Mouse (Mus musculus): Measurements from ENCODE around the gene Ksr1. TPM values are rescaled to one million over a fixed set of nuclear protein-coding genes. Genes with fewer than 3 reads are reported as not detected.

Gene Ksr1
- total RNA-seq, 2 experiments from 2014 or later = 67.8 to 77.2 TPM

DNA sequence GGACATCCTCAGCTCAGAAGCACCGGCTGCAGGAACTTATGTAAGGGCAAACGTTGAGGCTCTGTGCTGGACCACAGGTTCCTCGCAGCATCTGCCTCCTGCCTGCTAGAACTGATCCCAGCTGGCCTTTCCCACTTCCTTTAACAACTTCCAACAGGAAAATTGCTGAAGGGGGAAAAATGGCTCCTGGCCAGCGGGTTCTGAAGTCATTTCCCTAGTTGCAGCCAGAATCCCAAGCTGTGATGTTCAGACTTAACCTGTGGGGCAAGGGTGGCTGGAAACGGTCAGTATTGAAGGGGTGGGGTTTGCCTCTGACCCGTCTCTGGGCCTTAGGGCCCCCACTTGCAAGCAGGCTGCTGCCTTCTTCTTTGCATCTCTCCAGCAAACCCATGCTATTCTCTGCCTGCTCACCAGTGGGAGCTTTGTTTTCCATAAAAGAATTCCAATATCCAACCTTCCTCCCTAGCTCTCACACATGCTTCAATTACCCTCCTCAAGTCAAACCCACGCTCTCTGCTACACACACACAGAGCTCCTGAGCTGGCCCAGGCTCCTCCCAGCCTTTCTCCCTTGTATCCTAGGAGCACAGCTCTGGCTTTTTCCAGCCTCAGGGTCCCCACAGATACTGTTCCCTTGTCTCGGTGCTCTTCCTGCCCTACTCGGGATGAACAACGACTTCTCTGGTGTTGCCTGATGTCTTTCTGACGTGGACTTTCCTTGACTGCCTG is 80.6 kb downstream of the Ksr1 start:
- DNase-seq = peak; percentile 74

DNA sequence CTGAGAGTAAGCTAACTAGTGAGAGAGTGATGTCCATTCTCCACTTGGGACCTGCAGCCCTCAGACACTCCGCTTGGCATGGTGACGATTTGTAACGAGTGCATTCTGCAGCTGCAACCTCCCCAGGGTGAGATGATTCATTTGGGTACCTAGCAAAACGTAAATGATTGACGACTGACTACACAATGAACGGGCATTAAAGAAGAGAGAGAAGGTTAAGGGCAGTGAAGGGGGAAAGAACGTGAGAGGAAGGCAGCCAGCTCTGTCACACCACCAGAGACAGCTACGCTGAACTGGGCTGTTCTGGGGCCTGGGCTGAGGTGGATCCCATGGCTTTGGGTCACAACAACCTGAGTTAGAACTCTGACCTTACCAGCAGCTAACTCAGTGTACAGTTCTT is 81.9 kb downstream of the Ksr1 start:
- no peak for DNase-seq

GRCm38 (mm10) chr11:79063616-79064015 is 82.6 kb downstream of the Ksr1 start:
- no peak for DNase-seq

GRCm38 (mm10) chr11:79062897-79063296 is 83.3 kb downstream of the Ksr1 start:
- no peak for DNase-seq

- no peak for DNase-seq
These were observed 84.4 kb downstream of the Ksr1 start for GRCm38 (mm10) chr11:79061839-79062238.

- peak; percentile 73 for DNase-seq
These were observed 86.4 kb downstream of the Ksr1 start for GRCm38 (mm10) chr11:79059850-79060249.

DNA sequence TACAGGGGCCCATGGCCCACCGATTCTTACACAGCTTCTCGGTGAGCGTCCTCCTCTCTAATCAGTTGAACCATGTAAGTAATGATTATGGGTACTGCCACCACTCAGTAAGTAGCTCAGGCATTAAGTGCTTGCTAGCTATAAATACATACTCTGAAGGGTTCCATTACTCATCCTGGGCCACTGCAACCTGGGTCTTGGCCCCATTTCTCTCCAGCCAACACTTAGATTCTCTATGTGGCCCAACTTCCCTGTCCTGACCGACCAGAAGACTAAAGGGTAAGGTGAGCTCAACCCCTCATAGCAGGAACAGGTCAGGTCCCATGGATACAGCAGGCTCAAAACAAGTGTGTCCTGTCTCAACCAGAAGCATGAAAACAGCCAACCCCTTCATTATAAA is 87.1 kb downstream of the Ksr1 start:
- no peak for DNase-seq

GRCm38 (mm10) chr11:79058610-79059009 is 87.6 kb downstream of the Ksr1 start:
- DNase-seq = no peak

DNA sequence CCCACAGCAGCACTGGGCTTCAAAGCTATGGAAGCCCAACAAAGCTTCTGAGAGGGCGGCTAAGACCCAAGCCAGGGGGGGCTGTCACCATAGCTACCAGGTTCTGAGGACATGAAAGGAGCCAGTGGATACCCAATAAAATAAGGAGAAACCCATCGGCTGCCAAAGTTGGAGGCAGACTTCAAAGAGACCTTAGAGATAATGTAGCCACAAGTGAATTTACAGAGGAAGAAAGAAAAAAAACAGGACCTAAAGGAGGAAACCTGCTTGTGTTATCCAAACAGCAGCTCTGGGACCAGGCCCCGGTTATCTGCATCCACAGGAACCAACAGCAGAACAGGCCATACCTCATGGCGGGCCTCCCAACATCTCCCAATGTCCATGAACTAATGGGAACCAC is 88.4 kb downstream of the Ksr1 start:
- DNase-seq = no peak

GRCm38 (mm10) chr11:79056891-79057290 is 89.3 kb downstream of the Ksr1 start:
- no peak for DNase-seq

DNA sequence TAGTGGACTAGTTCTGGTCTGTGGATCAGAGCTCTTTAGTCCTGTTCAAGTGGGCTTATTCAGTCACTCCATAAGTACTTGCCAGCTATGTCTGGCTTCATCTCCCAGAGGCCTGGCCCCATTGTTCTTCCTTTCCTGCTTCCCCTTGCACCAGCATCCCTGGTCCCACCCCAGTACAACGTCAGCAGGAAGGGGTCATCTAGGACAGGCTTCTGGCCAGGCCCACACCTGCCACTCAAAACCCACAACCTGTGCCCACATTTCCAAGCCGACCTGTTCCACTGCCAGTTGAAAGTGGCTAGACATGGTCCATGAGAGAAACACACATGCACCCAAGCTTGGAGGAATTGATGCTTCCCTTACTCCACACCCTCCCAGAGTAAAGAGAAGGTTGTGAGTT is 90.2 kb downstream of the Ksr1 start:
- no peak for DNase-seq

- DNase-seq = peak; percentile 76
These were observed 91.0 kb downstream of the Ksr1 start for GRCm38 (mm10) chr11:79055161-79055560.

DNA sequence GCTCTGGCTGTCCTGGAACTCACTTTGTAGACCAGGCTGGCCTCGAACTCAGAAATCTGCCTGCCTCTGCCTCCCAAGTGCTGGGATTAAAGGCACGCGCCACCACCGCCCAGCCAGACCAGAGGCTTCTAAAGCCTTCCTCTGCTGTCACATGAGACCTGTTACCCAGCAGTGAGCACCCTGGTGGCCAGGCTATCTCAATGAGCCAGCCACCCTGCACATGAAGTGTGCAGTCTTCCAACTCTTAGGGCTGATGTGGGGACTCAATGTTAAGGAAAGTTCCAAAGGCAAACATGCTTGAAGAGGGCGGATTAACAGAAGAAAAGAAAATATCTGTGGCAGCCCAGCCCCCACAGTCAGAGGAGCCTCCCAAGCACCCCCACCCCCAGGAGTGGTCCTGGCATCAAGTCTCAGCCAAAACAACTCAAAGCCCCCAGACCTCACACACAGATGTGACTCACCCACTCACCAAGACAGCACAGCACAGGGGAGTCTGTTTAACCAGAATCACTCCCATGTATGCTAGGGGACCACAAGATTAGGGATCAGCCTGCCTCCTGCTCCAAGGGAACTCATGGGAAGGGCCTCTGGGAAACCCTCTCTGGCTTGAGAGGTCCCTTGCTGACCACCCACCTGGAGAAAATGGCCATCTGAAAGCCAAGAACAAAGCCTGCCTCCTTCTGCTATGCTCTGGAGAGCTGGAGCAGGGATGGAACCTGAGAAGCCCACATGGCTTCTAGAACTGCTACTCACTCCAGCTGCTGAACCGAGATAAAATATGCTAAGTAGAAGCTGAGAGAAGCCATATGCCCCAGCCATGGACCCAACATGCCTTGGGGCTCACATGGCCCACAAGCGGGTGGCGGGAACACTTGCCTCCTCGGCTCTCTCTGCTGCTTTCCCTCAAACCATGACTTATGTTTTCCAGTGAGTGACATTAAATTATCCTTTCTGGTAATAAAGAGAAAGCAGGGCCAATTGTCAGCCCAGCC is 91.8 kb downstream of the Ksr1 start:
- no peak for DNase-seq

- no peak for DNase-seq
These were observed 92.8 kb downstream of the Ksr1 start for GRCm38 (mm10) chr11:79053437-79053836.

- DNase-seq = no peak
These were observed 93.4 kb downstream of the Ksr1 start for GRCm38 (mm10) chr11:79052769-79053168.

- DNase-seq = no peak
These were observed 94.7 kb downstream of the Ksr1 start for GRCm38 (mm10) chr11:79051522-79051921.

GRCm38 (mm10) chr11:79050781-79051507 is 95.3 kb downstream of the Ksr1 start:
- no peak for DNase-seq

GRCm38 (mm10) chr11:79048906-79049305 is 97.3 kb downstream of the Ksr1 start:
- DNase-seq = no peak

- DNase-seq = no peak
These were observed 99.0 kb downstream of the Ksr1 start for GRCm38 (mm10) chr11:79047180-79047727.

DNA sequence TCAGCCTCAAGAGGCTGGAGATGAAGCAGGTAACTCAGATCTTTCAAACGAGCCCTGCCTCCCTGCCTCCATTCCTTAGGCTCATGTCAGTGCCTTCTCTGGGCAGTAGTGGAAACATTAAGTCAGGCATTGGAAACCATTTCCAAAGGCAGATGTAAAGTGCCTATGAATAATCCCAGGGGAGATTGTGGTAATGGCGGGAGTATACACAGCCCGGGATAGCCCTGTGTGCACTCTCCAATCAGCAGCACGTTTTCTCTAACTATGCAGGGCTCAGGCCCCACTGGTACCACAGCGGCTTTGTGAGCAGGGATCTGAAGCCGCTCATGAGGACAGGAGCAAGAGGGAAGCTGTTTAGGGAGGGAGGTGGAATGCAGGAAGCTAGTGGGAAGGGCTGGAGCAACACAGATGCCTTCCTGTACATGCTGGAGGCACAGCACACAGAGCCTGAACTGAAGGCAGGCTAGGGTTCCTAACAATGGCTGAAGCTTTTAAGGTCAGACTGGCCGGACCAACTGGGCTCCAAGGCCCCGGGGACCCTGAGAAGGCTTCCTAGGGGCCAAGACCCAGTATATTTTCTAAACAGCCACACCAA is 99.5 kb downstream of the Ksr1 start:
- no peak for DNase-seq

DNA sequence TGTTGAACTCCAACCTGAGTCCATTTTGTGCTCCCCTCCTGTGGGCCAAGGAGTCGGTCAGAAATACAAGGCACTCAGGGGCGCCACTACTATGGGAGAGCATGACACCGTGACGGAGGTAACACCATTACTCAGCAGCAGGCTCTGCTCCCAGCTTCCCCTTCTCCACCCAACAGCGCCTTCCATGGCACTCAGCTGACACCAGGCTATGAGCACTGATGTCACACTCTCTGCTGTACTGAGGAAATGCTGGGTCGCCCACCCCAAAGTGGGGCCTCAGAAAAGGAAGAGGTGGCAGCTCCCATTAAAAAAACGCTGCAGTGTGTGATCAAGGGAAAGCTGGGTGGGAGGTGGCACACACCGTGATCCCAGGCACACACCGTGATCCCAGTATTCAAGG is 101.0 kb downstream of the Ksr1 start:
- DNase-seq = no peak

- no peak for DNase-seq
These were observed 101.4 kb downstream of the Ksr1 start for GRCm38 (mm10) chr11:79044798-79045197.
